In the genomic region with DNA sequence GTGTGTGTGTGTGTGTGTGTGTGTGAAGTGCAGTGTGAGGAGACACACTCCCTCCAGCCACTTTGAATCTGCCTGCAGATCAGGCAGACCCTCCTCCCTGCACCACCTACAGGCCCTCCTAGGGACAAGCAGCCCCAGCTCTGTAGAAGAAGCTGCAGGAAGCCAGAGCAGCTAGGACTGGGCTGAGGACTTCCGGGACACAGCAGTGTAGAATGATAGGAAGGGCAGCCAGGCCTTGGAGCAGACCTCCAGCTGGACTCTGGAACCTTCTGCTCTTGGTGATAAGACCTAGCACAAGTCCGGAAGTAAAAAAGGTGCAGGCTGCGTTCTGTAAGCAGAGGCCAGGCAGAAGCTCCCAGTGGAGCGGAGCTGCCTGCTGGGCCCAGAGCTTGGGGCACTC, we compare ENCODE assay signal across 8 mouse cellular contexts.
A peak's percentile ranks its signal among the peaks of the same experiment; 100 is the strongest.
DNase-seq lines count a peak whose midpoint lies in the region; ATAC-seq and TF ChIP-seq lines count a peak whose summit lies in the region.
"Had no signal": no experiment of that assay in that cellular context is flagged by ENCODE, and none has a peak within 500 bp of the region (broad histone marks: within the 10 kb centered on the region; RNA-seq: fewer than 3 reads in every experiment).

No protein-coding gene starts in this region.

- peak; percentile 93 for ATAC-seq in erythroid progenitor cell, adult 5-6 weeks (replicated peaks; ENCODE audit: low FRiP score, poor library complexity, severe bottlenecking)
- 0 out of 2 replicates have a peak, but pooled peaks have one; percentile 63 for ATAC-seq in hindbrain, postnatal 0 days

- peak; percentile 44 to 51 for DNase-seq in right cerebral cortex, postnatal 10 days (ENCODE audit: low spot score in 2 of 2)
- no peak for DNase-seq in right cerebral cortex, adult 18-20 months
- peak; percentile 12 for DNase-seq in hindbrain, postnatal 0 days (ENCODE audit: low spot score)
- peak; percentile 43 to 59 for DNase-seq in lung, postnatal 4 days
- peak; percentile 85 for DNase-seq in thymus, postnatal 14 days
- no peak for DNase-seq in cerebellum, adult 11-12 months

- H3K4me1 ChIP-seq in hindbrain, postnatal 0 days (ENCODE audit: insufficient read depth, low read length), result no peaks in the 10 kb centered on the region

- no peak overlapping the region for H3K4me3 ChIP-seq in hindbrain, postnatal 0 days (ENCODE audit: low read length)
- H3K4me3 ChIP-seq: neural tube, embryonic 13.5 days had no signal

- H3K27me3 ChIP-seq in hindbrain, postnatal 0 days (ENCODE audit: insufficient read depth, low read length), result no peaks in the 10 kb centered on the region
- H3K27me3 ChIP-seq: neural tube, embryonic 13.5 days had no signal

- peak; percentile 49 for TF ChIP-seq CTCF in hindbrain, postnatal 0 days (IDR thresholded peaks at IDR 0.05; ENCODE audit: low read depth)

- H3K27ac ChIP-seq in hindbrain, postnatal 0 days, result no peak overlapping the region
- H3K27ac ChIP-seq: neural tube, embryonic 13.5 days had no signal

- no peaks in the 10 kb centered on the region for H3K9me3 ChIP-seq in hindbrain, postnatal 0 days (ENCODE audit: low read length)
- H3K9me3 ChIP-seq: neural tube, embryonic 13.5 days had no signal

- H3K4me2 ChIP-seq in hindbrain, postnatal 0 days (ENCODE audit: low read depth, low read length), result no peak overlapping the region
- H3K4me2 ChIP-seq: neural tube, embryonic 13.5 days had no signal

- no peaks in the 10 kb centered on the region for H3K36me3 ChIP-seq in hindbrain, postnatal 0 days (ENCODE audit: insufficient read depth, low read length)
- H3K36me3 ChIP-seq: neural tube, embryonic 13.5 days had no signal

- WGBS in hindbrain, postnatal 0 days, result 57% methylated on average over 4 of the region's 4 CpGs

- no peak overlapping the region for H3K9ac ChIP-seq in hindbrain, postnatal 0 days (replicated peaks; ENCODE audit: low read length)
- H3K9ac ChIP-seq: neural tube, embryonic 13.5 days had no signal

Comparison
In these comparisons a context has a peak if more than half of its experiments do, and no peak if none do; other contexts are left out.
1. DNase-seq: peak in right cerebral cortex, postnatal 10 days (2 of 2), hindbrain, postnatal 0 days (single experiment), lung, postnatal 4 days (2 of 2) and thymus, postnatal 14 days (single experiment); none in right cerebral cortex, adult 18-20 months (single experiment) and cerebellum, adult 11-12 months (single experiment).